Mouse (Mus musculus) heart, postnatal 0 days (tissue): ENCODE results near the gene Pdx1.

ENCODE experiments used
- CTCF ChIP-seq: IDR thresholded peaks from 2 replicates; pipeline ENCODE4 v1.5.1; 2016; ENCODE audit warnings: antibody characterized with exemption, control low read depth, low read depth
- EP300 ChIP-seq: IDR thresholded peaks from 2 replicates; pipeline ENCODE4 v1.6.1; 2016; ENCODE audit warnings: antibody characterized with exemption, low read depth

DNA sequence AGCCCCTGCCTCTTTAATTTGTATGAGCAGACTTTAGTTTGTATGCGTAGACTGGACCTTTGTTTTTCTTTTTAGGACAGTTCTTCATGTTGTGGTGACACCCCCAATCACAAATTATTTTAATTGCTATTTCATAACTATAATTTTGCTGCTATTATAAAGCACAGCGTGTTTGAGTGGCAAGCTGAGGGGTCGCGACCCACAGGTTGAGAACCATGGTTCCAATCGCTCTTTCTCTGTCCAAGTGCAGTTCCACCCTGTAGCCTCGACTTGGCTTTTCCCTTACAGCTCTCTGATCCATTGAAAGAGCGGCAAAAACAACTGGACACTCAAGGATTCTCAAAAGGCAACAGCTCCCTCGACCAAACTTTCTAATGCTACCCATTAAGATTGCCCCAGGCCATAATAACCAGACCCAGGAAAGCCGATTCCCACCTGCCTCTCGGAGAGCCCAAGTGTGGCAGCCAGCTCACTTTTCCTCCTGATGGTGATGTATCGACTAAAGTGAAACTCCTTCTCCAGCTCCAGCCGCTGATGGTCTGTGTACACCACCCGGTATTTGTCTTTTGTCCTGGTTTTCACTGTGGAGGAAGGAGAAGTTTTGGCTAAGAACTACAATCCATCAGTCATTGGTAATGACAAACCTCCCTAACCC, 33.1 kb downstream of the Pdx1 start:
- TF ChIP-seq EP300 (no peak), CTCF (no peak)
